Mouse (Mus musculus): ENCODE results near the gene Aurkb. TPM values are rescaled to one million over a fixed set of nuclear protein-coding genes. Genes with fewer than 3 reads are reported as not detected.

Aurkb gene
- polyA plus RNA-seq, 3 experiments from 2014 or later = 5.8 to 74.0 (median 12.9) TPM

GRCm38 (mm10) chr11:69099177-69099914 lies 53.9 kb downstream of the Aurkb start:
- no peak for ATAC-seq

DNA sequence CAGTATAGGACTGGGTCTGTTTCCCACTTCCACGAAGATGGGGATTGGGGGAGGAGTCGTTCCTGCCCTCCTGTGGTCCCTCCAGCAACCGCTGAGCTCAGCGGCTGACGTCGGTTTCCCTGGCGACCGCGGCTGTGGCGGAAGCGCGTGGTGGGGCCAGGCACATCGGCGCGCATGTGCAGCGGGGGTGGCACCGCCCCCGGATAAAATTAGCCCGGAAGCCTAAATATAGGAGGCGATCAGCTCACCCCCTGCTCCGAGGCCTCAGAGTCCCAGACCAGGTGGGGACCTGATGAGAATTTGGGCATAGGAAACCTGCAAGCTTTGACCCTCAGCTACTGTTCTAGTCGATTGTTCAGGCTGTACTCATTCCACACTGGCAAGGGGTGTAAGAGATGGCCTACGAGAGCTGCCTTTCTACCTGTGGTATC lies 54.5 kb downstream of the Aurkb start:
- ATAC-seq = peak; percentile 20

DNA sequence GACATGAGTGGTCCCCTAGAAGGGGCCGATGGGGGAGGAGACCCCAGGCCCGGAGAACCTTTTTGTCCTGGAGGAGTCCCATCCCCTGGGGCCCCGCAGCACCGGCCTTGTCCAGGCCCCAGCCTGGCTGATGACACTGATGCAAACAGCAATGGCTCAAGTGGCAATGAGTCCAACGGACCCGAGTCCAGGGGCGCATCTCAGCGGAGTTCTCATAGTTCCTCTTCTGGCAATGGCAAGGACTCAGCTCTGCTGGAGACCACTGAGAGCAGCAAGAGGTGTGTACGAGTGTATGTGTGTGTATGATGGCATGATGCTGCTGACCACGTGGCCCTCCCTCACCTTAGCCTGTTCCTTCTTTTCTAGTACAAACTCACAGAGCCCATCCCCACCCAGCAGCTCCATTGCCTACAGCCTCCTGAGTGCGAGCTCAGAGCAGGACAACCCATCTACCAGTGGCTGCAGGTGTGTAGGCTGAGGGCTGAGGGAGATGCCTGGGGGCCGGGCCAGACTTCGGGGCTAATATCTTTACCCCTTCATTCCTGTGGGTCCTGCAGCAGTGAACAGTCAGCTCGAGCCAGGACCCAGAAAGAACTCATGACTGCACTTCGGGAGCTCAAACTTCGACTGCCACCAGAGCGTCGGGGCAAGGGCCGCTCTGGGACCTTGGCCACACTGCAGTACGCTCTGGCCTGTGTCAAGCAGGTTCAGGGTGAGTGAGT lies 55.4 kb downstream of the Aurkb start:
- ATAC-seq = no peak

Other genes with a start within 250 kb of the Aurkb start
- 10 to 100 TPM; 30.8 to 36.0 (median 32.1) TPM for gene Ndel1, start 173.8 kb upstream of the Aurkb start, polyA plus RNA-seq (2017; shearing (Covaris generic))
- not detected for gene Rnf222, start 157.1 kb upstream of the Aurkb start, polyA plus RNA-seq (2017; shearing (Covaris generic))
- gene Rpl26, start 144.1 kb upstream of the Aurkb start, polyA plus RNA-seq (2017; shearing (Covaris generic)) = 1,000 to 10,000 TPM; 1,371 to 2,270 (median 2,196) TPM
- gene Odf4, start 118.6 kb upstream of the Aurkb start, polyA plus RNA-seq (2017; shearing (Covaris generic)) = not detected
- gene Arhgef15, start 88.2 kb upstream of the Aurkb start, polyA plus RNA-seq (2017; shearing (Covaris generic)) = under 1 TPM in 1 of 3 experiments, not detected in 2; 0.21 TPM
- gene Slc25a35, start 77.5 kb upstream of the Aurkb start, polyA plus RNA-seq (2017; shearing (Covaris generic)) = 1 to 10 TPM; 7.0 to 8.3 (median 7.6) TPM
- gene Rangrf, start 70.5 kb upstream of the Aurkb start, polyA plus RNA-seq (2017; shearing (Covaris generic)) = 10 to 100 TPM; 13.7 to 72.0 (median 38.3) TPM
- 10 to 100 TPM; 22.0 to 29.0 (median 24.8) TPM for gene Pfas, start 37.2 kb upstream of the Aurkb start, polyA plus RNA-seq (2017; shearing (Covaris generic))
- gene Ctc1, start 29.7 kb upstream of the Aurkb start, polyA plus RNA-seq (2017; shearing (Covaris generic)) = 10 to 100 TPM in 1 of 3 experiments, 1 to 10 TPM in 2; 9.7 to 16.4 (median 9.8) TPM
- 1 to 10 TPM; 1.1 to 2.2 (median 1.3) TPM for gene Borcs6, start 14.1 kb downstream of the Aurkb start, polyA plus RNA-seq (2017; shearing (Covaris generic))
- 1 to 10 TPM; 2.8 to 9.1 (median 4.0) TPM for gene Tmem107, start 25.2 kb downstream of the Aurkb start, polyA plus RNA-seq (2017; shearing (Covaris generic))
- gene Vamp2, start 42.8 kb downstream of the Aurkb start, polyA plus RNA-seq (2017; shearing (Covaris generic)) = 10 to 100 TPM; 26.9 to 31.5 (median 27.3) TPM
- gene Per1, start 49.6 kb downstream of the Aurkb start, polyA plus RNA-seq (2017; shearing (Covaris generic)) = 1 to 10 TPM; 5.2 to 6.2 (median 6.1) TPM
- gene Hes7, start 74.8 kb downstream of the Aurkb start, polyA plus RNA-seq (2017; shearing (Covaris generic)) = not detected
- under 1 TPM in 1 of 3 experiments, not detected in 2; 0.63 TPM for gene 9130213A22Rik, start 76.9 kb downstream of the Aurkb start, polyA plus RNA-seq (2017; shearing (Covaris generic))
- under 1 TPM in 1 of 3 experiments, not detected in 2; 0.13 TPM for gene Aloxe3, start 80.2 kb downstream of the Aurkb start, polyA plus RNA-seq (2017; shearing (Covaris generic))
- gene Alox12b, start 111.3 kb downstream of the Aurkb start, polyA plus RNA-seq (2017; shearing (Covaris generic)) = not detected
- 1 to 10 TPM; 3.7 to 5.0 (median 3.9) TPM for gene Alox8, start 152.2 kb downstream of the Aurkb start, polyA plus RNA-seq (2017; shearing (Covaris generic))
- under 1 TPM; 0.14 to 0.38 (median 0.17) TPM for gene Gucy2e, start 191.4 kb downstream of the Aurkb start, polyA plus RNA-seq (2017; shearing (Covaris generic))

Measured in inflammation-experienced regulatory T-cells, adult 6 months (primary cell).